Mouse (Mus musculus) midbrain, embryonic 12.5 days (tissue): ENCODE measurements around the gene Arpc5. TPM values are rescaled to one million over a fixed set of nuclear protein-coding genes. Genes with fewer than 3 reads are reported as not detected.
"Not testable (repeated sequence)": the region's sequence is repeated elsewhere in the genome, so short reads cannot be mapped to it uniquely, and the experiment has no call there.

Experiments used
- ATAC-seq: fragments of 200-750 bp; cut with Nextera tagmentation; 2 replicates; pipeline ENCODE4 v1.8.0; 2017; ENCODE audit warnings: low read depth, moderate TSS enrichment, moderate library complexity; ENCODE audit not compliant: low FRiP score
- H3K27ac ChIP-seq: fragments of 300-500 bp; sonication (generic); replicated peaks from 2 replicates; pipeline ENCODE4 v1.5.1; 2016; ENCODE audit warnings: mild to moderate bottlenecking
- H3K27me3 ChIP-seq: fragments of 300-500 bp; sonication (generic); 2 replicates; pipeline ENCODE4 v1.6.1; 2016; ENCODE audit warnings: mild to moderate bottlenecking
- H3K36me3 ChIP-seq: fragments of 300-500 bp; sonication (generic); 2 replicates; pipeline ENCODE4 v1.6.1; 2016
- H3K4me1 ChIP-seq: fragments of 300-500 bp; sonication (generic); 2 replicates; pipeline ENCODE4 v1.6.1; 2016
- H3K4me2 ChIP-seq: fragments of 300-500 bp; sonication (generic); replicated peaks from 2 replicates; pipeline ENCODE4 v1.6.1; 2016; ENCODE audit warnings: mild to moderate bottlenecking, moderate library complexity
- H3K4me3 ChIP-seq: fragments of 300-500 bp; sonication (generic); 2 replicates; pipeline ENCODE4 v1.5.1; 2016; ENCODE audit warnings: mild to moderate bottlenecking
- H3K9ac ChIP-seq: fragments of 300-500 bp; sonication (generic); replicated peaks from 2 replicates; pipeline ENCODE4 v1.6.1; 2016; ENCODE audit warnings: mild to moderate bottlenecking, moderate library complexity
- H3K9me3 ChIP-seq: fragments of 300-500 bp; sonication (generic); 2 replicates; pipeline ENCODE4 v1.6.1; 2016; ENCODE audit warnings: mild to moderate bottlenecking
- WGBS: fragments of 180-500 bp; shearing (Covaris S2); methylation state at CpG from one replicate; pipeline ENCODE4 v1.1.7; 2016; 5-methylcytosine and 5-hydroxymethylcytosine counted together
- polyA plus RNA-seq: library from polyadenylated mRNA; unstranded; fragments of >200 nt; fragmentation: Nextera tagmentation; extraction: Ambion mirVana; gene quantifications from 2 replicates; pipeline ENCODE4 v1.2.1, GENCODE M21; 2016

Arpc5 gene
- polyA plus RNA-seq, 1 experiment from 2014 or later = 287 TPM

- 81% methylated on average over 9 of the region's 9 CpGs for WGBS
- ATAC-seq = no peak
- no peaks in the 10 kb centered on the region for H3K9me3 ChIP-seq
Observed at GRCm38 (mm10) chr1:152749276-152749675, 17.1 kb upstream of the Arpc5 start.

GRCm38 (mm10) chr1:152750312-152750965 is 15.9 kb upstream of the Arpc5 start, which contains the start of gene Apobec4:
TSS of gene Apobec4 (plus strand) at chr1:152750551.
- no peak within 1 kb of the TSS for H3K27ac ChIP-seq
- H3K4me3 ChIP-seq = no peak within 1 kb of the TSS
- H3K4me2 ChIP-seq = no peak within 1 kb of the TSS
- no peaks in the 10 kb centered on the region for H3K27me3 ChIP-seq
- H3K9me3 ChIP-seq = no peaks in the 10 kb centered on the region
- no peak for ATAC-seq
- no peak within 1 kb of the TSS for H3K9ac ChIP-seq
- no peaks in the 10 kb centered on the region for H3K36me3 ChIP-seq
- 65% methylated on average over 13 of the region's 13 CpGs for WGBS
- peaks cover 5% of the 10 kb centered on the region; the same call in 1 of the 2 replicates for H3K4me1 ChIP-seq

More at GRCm38 (mm10) chr1:152749276-152749675, 17.1 kb upstream of the Arpc5 start:
- Histone ChIP-seq H3K27me3 (no peaks in the 10 kb centered on the region), H3K27ac (no peak overlapping the region), H3K36me3 (no peaks in the 10 kb centered on the region), H3K4me3 (no peak overlapping the region), H3K4me1 (peaks cover 5% of the 10 kb centered on the region; the same call in 1 of the 2 replicates), H3K9ac (no peak overlapping the region), H3K4me2 (no peak overlapping the region)

GRCm38 (mm10) chr1:152761791-152762190 is 4.6 kb upstream of the Arpc5 start:
- Histone ChIP-seq H3K36me3 (no peaks in the 10 kb centered on the region), H3K4me2 (no peak overlapping the region), H3K9ac (no peak overlapping the region), H3K27me3 (peaks cover 7% of the 10 kb centered on the region; the same call in 1 of the 2 replicates), H3K4me1 (peaks cover 7% of the 10 kb centered on the region; the same call in 1 of the 2 replicates), H3K27ac (no peak overlapping the region), H3K9me3 (no peaks in the 10 kb centered on the region), H3K4me3 (no peak overlapping the region)
- no peak for ATAC-seq
- WGBS = 87% methylated on average over 2 of the region's 2 CpGs

- H3K4me1 ChIP-seq = peaks cover 12% of the 10 kb centered on the region; the same call in 1 of the 2 replicates
- peak overlapping the region; percentile 82 for H3K27ac ChIP-seq
- H3K9ac ChIP-seq = peak overlapping the region; percentile 86
- H3K4me3 ChIP-seq = peak overlapping the region; percentile 76
- peaks cover 11% of the 10 kb centered on the region for H3K36me3 ChIP-seq
- H3K4me2 ChIP-seq = peak overlapping the region; percentile 95
- H3K9me3 ChIP-seq = no peaks in the 10 kb centered on the region
- 2% methylated on average over 60 of the region's 60 CpGs for WGBS
- peaks cover 7% of the 10 kb centered on the region; the same call in 1 of the 2 replicates for H3K27me3 ChIP-seq
- ATAC-seq = peak; percentile 74
Observed at GRCm38 (mm10) chr1:152766804-152767748, 734 bp downstream of the Arpc5 start.

GRCm38 (mm10) chr1:152767749-152768488 is 1.6 kb downstream of the Arpc5 start:
- Histone ChIP-seq H3K9me3 (no peaks in the 10 kb centered on the region), H3K4me1 (peaks cover 12% of the 10 kb centered on the region; the same call in 1 of the 2 replicates), H3K27ac (0 out of 2 replicates have a peak overlapping the region, but pooled peaks have one; percentile 6), H3K4me2 (peak overlapping the region; percentile 95), H3K36me3 (peaks cover 19% of the 10 kb centered on the region), H3K4me3 (peak overlapping the region; percentile 76), H3K27me3 (peaks cover 7% of the 10 kb centered on the region; the same call in 1 of the 2 replicates), H3K9ac (no peak overlapping the region)
- WGBS = 7% methylated on average over 5 of the region's 5 CpGs
- no peak for ATAC-seq

- H3K36me3 ChIP-seq = peaks cover 44% of the 10 kb centered on the region
- no peak overlapping the region for H3K4me3 ChIP-seq
- no peaks in the 10 kb centered on the region for H3K27me3 ChIP-seq
- no peak overlapping the region for H3K4me2 ChIP-seq
- H3K4me1 ChIP-seq = peaks cover 5% of the 10 kb centered on the region; the same call in 1 of the 2 replicates
- no peaks in the 10 kb centered on the region for H3K9me3 ChIP-seq
- WGBS = 91% methylated on average over 9 of the region's 9 CpGs
- no peak overlapping the region for H3K9ac ChIP-seq
- no peak overlapping the region for H3K27ac ChIP-seq
- no peak for ATAC-seq
Observed at GRCm38 (mm10) chr1:152771016-152771415, 4.7 kb downstream of the Arpc5 start.

- H3K27ac ChIP-seq, ATAC-seq, H3K9ac ChIP-seq, H3K4me1 ChIP-seq, H3K4me2 ChIP-seq, H3K9me3 ChIP-seq, H3K4me3 ChIP-seq, H3K27me3 ChIP-seq: not testable (repeated sequence)
- WGBS = 93% methylated on average over 3 of the region's 3 CpGs
- peaks cover 51% of the 10 kb centered on the region for H3K36me3 ChIP-seq
Observed at GRCm38 (mm10) chr1:152774601-152775000, 8.3 kb downstream of the Arpc5 start.

- Histone ChIP-seq H3K27ac (no peak overlapping the region), H3K9me3 (no peaks in the 10 kb centered on the region), H3K4me1 (no peaks in the 10 kb centered on the region), H3K27me3 (no peaks in the 10 kb centered on the region), H3K4me2 (no peak overlapping the region), H3K36me3 (peaks cover 20% of the 10 kb centered on the region), H3K9ac (no peak overlapping the region), H3K4me3 (no peak overlapping the region)
- peak; percentile 58; the same call in 1 of the 2 replicates for ATAC-seq
- WGBS = 40% methylated on average over 10 of the region's 10 CpGs
Observed at GRCm38 (mm10) chr1:152779071-152779737, 12.9 kb downstream of the Arpc5 start.

GRCm38 (mm10) chr1:152784620-152785019 is 18.3 kb downstream of the Arpc5 start:
- no peak overlapping the region for H3K9ac ChIP-seq
- H3K36me3 ChIP-seq = no peaks in the 10 kb centered on the region
- WGBS = 94% methylated on average over 8 of the region's 8 CpGs
- H3K4me2 ChIP-seq = no peak overlapping the region
- H3K27me3 ChIP-seq = no peaks in the 10 kb centered on the region
- H3K4me3 ChIP-seq = no peak overlapping the region
- peaks cover 4% of the 10 kb centered on the region; the same call in 1 of the 2 replicates for H3K4me1 ChIP-seq
- H3K27ac ChIP-seq = no peak overlapping the region
- no peak for ATAC-seq
- no peaks in the 10 kb centered on the region for H3K9me3 ChIP-seq

- not testable (repeated sequence) for H3K4me2 ChIP-seq, H3K27me3 ChIP-seq, H3K4me3 ChIP-seq, H3K4me1 ChIP-seq, H3K27ac ChIP-seq, H3K9ac ChIP-seq, H3K36me3 ChIP-seq, H3K9me3 ChIP-seq, ATAC-seq
- 87% methylated on average over 3 of the region's 3 CpGs for WGBS
Observed at GRCm38 (mm10) chr1:152785446-152785845, 19.1 kb downstream of the Arpc5 start.

GRCm38 (mm10) chr1:152786953-152787352 is 20.6 kb downstream of the Arpc5 start:
- peaks cover 8% of the 10 kb centered on the region; the same call in 1 of the 2 replicates for H3K27me3 ChIP-seq
- ATAC-seq = no peak
- WGBS = 91% methylated on average over 4 of the region's 4 CpGs
- H3K9me3 ChIP-seq = peaks cover 4% of the 10 kb centered on the region; the same call in 1 of the 2 replicates
- no peak overlapping the region for H3K4me3 ChIP-seq
- H3K27ac ChIP-seq = no peak overlapping the region
- no peak overlapping the region for H3K4me2 ChIP-seq
- H3K36me3 ChIP-seq = no peaks in the 10 kb centered on the region
- peaks cover 10% of the 10 kb centered on the region for H3K4me1 ChIP-seq
- H3K9ac ChIP-seq = no peak overlapping the region
